Mouse (Mus musculus): ENCODE results near the gene Msh5.

- TF ChIP-seq CTCF (IDR thresholded peaks at IDR 0.05; ENCODE audit: control insufficient read depth, insufficient read depth, low read length) (no peak), POLR2A (IDR thresholded peaks at IDR 0.05; ENCODE audit: borderline replicate concordance, control insufficient read depth, low read depth, low read length) (peak; percentile 65; the same call in 1 of the 2 replicates)
Observed at GRCm38 (mm10) chr17:35045807-35046680, 501 bp downstream of the Msh5 start.

All from bone marrow, adult 2 months (tissue).